Mouse (Mus musculus) embryonic facial prominence, embryonic 13.5 days (tissue): ENCODE measurements at regions not wholly inside any gene's neighbourhood (a gene's known extent, or its start where the extent isn't known, plus 50 kb on each side); places are given as distances from the start of the nearest gene placed in this dataset.
A peak's percentile ranks its signal among the peaks of the same experiment; 100 is the strongest.

Experiments used
- ATAC-seq: fragments of 200-750 bp; cut with Nextera tagmentation; 2 replicates; pipeline ENCODE4 v1.8.0; 2017; ENCODE audit warnings: low read depth; ENCODE audit not compliant: insufficient number of reproducible peaks, insufficient read depth, low FRiP score, low TSS enrichment
- H3K27ac ChIP-seq: fragments of 300-500 bp; sonication (generic); 2 replicates; pipeline ENCODE4 v1.5.1; 2015; ENCODE audit warnings: moderate library complexity, mild to moderate bottlenecking, inconsistent platforms
- H3K27me3 ChIP-seq: fragments of 300-500 bp; sonication (generic); 2 replicates; pipeline ENCODE4 v1.6.1; 2015; ENCODE audit warnings: mild to moderate bottlenecking, inconsistent platforms
- H3K36me3 ChIP-seq: fragments of 300-500 bp; sonication (generic); 2 replicates; pipeline ENCODE4 v1.6.1; 2015; ENCODE audit warnings: mild to moderate bottlenecking, inconsistent platforms
- H3K4me1 ChIP-seq: fragments of 300-500 bp; sonication (generic); 2 replicates; pipeline ENCODE4 v1.6.1; 2015; ENCODE audit warnings: inconsistent platforms
- H3K4me2 ChIP-seq: fragments of 300-500 bp; sonication (generic); 2 replicates; pipeline ENCODE4 v1.6.1; 2015; ENCODE audit warnings: moderate library complexity, mild to moderate bottlenecking, inconsistent platforms
- H3K4me3 ChIP-seq: fragments of 300-500 bp; sonication (generic); 2 replicates; pipeline ENCODE4 v1.5.1; 2015; ENCODE audit warnings: mild to moderate bottlenecking, inconsistent platforms
- H3K9ac ChIP-seq: fragments of 300-500 bp; sonication (generic); 2 replicates; pipeline ENCODE4 v1.6.1; 2015; ENCODE audit warnings: mild to moderate bottlenecking, inconsistent platforms
- H3K9me3 ChIP-seq: fragments of 300-500 bp; sonication (generic); 2 replicates; pipeline ENCODE4 v1.6.1; 2016; ENCODE audit warnings: inconsistent platforms
- WGBS: fragments of 180-500 bp; shearing (Covaris S2); methylation state at CpG from one replicate; pipeline ENCODE4 v1.1.7; 2015; ENCODE audit warnings: mixed read lengths; 5-methylcytosine and 5-hydroxymethylcytosine counted together

DNA sequence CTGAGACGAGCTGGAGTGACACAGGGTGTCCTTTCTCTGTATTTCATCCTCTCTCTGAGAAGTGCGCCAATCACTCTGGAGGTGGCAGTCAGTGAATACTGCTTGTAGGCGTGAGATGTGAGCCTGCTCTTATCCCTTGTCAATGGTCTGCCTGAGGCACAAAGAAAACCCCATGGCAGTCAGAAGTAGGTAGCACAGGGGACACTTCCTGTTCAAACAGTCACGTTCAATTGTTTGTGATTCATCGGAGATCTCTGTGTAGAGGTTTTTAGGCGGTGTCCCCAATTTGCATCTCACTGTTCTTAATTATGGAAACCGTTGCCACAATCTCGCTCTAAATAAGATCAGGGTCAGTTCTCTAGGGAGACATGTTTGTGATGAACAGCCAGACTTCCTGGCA is 447.7 kb downstream of the Glrx3 start:
- ATAC-seq = no peak
- H3K27me3 ChIP-seq = no peaks in the 10 kb centered on the region; the same call in 1 of the 2 replicates
- 46% methylated on average over 8 of the region's 8 CpGs for WGBS
- H3K9me3 ChIP-seq = no peaks in the 10 kb centered on the region
- H3K4me3 ChIP-seq = no peak overlapping the region
- no peak overlapping the region for H3K27ac ChIP-seq
- H3K9ac ChIP-seq = no peak overlapping the region
- no peak overlapping the region for H3K4me2 ChIP-seq
- no peaks in the 10 kb centered on the region for H3K36me3 ChIP-seq
- peaks cover 12% of the 10 kb centered on the region for H3K4me1 ChIP-seq

DNA sequence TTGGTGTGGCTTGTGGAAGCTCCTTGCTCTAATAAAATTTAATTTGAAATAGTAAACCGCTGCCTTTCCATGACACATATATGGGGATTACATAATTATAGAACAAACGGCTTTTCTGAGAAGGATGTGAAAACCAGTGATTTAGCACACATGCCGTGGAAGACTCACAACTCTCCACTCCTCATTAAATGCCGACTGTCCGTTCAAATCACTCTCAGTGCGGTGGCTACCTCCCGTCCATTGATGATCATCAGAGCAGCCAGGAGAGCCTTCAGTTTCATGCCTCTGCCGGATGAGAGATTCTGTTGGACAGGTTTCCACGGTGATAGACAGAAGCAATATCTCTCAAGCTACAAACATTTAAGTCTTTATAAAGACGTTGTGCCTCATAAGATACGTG is 451.3 kb downstream of the Glrx3 start:
- Histone ChIP-seq H3K27ac (no peak overlapping the region), H3K4me3 (no peak overlapping the region), H3K36me3 (no peaks in the 10 kb centered on the region), H3K27me3 (no peaks in the 10 kb centered on the region), H3K4me1 (0 out of 2 replicates have a peak, but pooled peaks cover 4% of the 10 kb centered on the region), H3K4me2 (no peak overlapping the region), H3K9ac (no peak overlapping the region), H3K9me3 (no peaks in the 10 kb centered on the region)
- WGBS = 81% methylated on average over 11 of the region's 11 CpGs
- ATAC-seq = no peak

DNA sequence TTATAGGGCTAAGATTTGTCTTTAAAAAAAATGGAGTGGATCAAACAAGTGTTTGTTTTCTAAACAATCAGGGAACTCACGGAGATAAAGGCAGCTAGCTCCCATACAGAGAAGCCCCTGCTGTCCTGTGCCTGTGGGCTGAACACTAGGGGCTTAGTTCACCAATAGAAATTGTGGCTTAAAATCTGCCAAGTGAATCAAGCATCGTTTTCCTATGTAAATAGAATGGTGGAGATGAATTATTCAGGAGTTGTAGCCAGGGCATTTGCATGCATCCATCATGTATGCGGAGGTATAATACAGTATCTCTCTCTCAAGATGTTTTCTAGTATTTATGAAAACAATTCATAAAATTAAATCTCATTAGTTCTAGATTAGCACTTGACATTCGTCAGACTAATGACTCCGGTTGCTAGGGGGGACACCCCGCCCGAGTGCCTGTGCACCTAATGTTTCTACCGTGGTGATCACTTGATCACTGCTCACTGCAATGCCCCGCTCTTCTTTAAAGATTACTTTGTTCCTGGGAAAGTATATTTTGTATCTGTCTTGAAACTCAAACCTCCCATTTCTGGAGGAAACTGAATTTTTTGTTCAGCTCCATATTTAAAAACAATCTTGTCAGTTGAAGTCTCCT is 469.1 kb downstream of the Glrx3 start:
- Histone ChIP-seq H3K4me3 (no peak overlapping the region), H3K27me3 (no peaks in the 10 kb centered on the region), H3K27ac (no peak overlapping the region), H3K9ac (no peak overlapping the region), H3K4me2 (no peak overlapping the region), H3K9me3 (no peaks in the 10 kb centered on the region), H3K4me1 (peaks cover 10% of the 10 kb centered on the region; the same call in 1 of the 2 replicates), H3K36me3 (no peaks in the 10 kb centered on the region)
- ATAC-seq = no peak
- WGBS = 65% methylated on average over 9 of the region's 9 CpGs

DNA sequence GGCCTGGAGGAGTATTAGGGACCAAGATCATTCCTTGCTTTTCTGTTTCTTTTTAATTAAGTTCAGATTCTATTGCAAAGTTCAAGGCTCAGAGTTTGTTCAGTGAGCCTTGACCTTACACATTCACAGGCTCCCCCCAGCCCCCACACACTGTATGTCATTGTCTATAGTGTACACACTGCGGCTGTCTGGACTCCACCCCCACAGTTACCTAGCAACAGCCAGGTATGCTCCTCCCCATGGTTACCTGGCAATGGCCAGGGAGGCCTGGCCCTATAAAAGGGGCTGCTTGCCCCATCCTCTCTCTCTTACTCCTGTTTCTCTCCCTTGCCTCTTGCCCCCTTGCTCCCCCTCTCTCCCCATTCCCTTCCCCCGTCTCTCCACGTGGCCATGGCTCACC is 472.0 kb downstream of the Glrx3 start:
- peaks cover 10% of the 10 kb centered on the region; the same call in 1 of the 2 replicates for H3K4me1 ChIP-seq
- 25% methylated on average over 3 of the region's 3 CpGs for WGBS
- no peaks in the 10 kb centered on the region for H3K36me3 ChIP-seq
- no peak for ATAC-seq
- H3K27ac ChIP-seq = no peak overlapping the region
- H3K9me3 ChIP-seq = no peaks in the 10 kb centered on the region
- no peak overlapping the region for H3K4me3 ChIP-seq
- H3K27me3 ChIP-seq = no peaks in the 10 kb centered on the region
- H3K9ac ChIP-seq = no peak overlapping the region
- H3K4me2 ChIP-seq = no peak overlapping the region

DNA sequence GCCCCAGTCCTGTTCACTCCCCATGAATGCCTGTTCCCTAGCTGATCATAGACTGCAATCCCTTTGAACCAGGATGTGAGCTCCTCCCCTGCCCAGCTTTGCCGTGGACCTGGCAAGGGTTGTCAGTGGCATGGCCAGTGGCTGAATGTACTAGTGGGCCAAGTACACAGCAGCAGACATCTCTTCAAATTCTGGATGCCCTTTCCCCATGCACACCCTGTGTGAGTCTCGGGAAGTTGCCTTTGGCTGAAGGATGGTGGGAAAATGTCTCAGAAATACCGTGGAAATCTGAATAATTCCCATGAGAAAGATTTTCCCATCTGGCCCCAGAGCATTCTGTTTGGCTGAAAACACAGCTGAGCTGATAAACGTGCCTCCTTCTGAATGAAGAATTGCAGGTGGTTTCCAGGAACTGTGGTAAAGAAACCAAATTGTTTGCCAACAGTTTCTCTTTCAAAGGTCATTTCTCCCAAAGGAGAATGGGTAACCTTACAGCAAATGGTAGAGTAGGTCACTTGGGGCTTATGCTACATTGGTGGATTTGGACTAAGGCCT is 476.2 kb downstream of the Glrx3 start:
- H3K4me1 ChIP-seq = peaks cover 10% of the 10 kb centered on the region; the same call in 1 of the 2 replicates
- H3K36me3 ChIP-seq = no peaks in the 10 kb centered on the region
- ATAC-seq = no peak
- no peak overlapping the region for H3K27ac ChIP-seq
- no peak overlapping the region for H3K9ac ChIP-seq
- WGBS = 67% methylated on average over 4 of the region's 4 CpGs
- no peak overlapping the region for H3K4me2 ChIP-seq
- H3K9me3 ChIP-seq = no peaks in the 10 kb centered on the region
- no peaks in the 10 kb centered on the region for H3K27me3 ChIP-seq
- no peak overlapping the region for H3K4me3 ChIP-seq

DNA sequence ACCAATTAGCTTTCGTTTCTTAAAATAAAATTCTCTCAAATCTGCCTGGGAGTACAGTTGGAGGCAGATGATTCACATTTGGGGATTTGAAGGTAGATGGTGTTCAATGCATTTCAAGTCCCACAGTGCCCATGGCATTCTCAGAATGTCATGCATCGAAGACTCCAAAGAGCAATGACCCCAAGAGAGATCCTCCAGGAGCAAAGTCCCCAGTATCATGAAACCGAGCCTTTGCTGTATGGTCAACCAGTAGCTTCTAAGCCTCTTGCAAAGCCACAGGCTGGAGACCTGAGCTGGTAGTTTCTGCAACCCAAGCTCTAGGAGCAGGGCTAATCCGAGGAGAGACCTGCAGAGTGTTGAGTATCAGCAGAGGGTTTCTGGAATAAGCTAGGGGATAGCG is 477.1 kb downstream of the Glrx3 start:
- no peak overlapping the region for H3K9ac ChIP-seq
- no peak for ATAC-seq
- no peaks in the 10 kb centered on the region for H3K27me3 ChIP-seq
- H3K36me3 ChIP-seq = no peaks in the 10 kb centered on the region
- H3K4me3 ChIP-seq = no peak overlapping the region
- H3K9me3 ChIP-seq = no peaks in the 10 kb centered on the region
- 89% methylated on average over 5 of the region's 5 CpGs for WGBS
- H3K4me1 ChIP-seq = peaks cover 4% of the 10 kb centered on the region; the same call in 1 of the 2 replicates
- H3K27ac ChIP-seq = no peak overlapping the region
- no peak overlapping the region for H3K4me2 ChIP-seq

DNA sequence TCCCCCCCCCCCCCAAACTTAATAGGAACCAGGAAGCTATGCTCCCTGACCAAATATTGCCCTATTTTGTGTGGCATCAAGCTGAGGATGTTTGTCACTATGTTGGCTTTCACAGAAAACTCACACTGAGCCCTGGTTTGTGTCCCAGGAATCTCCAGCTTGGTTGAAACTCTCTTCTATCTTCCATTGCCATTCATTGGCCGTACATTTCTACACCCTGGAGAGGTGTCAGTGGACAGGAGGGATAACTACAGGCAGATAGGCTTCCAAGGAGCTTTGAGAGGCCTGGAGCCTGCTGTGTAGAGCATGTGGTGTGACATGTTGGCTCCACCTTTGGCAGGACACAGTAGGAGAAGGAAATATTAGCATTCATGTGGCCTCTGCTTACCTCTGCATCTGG is 478.9 kb downstream of the Glrx3 start:
- Histone ChIP-seq H3K27ac (no peak overlapping the region), H3K9ac (no peak overlapping the region), H3K36me3 (no peaks in the 10 kb centered on the region), H3K9me3 (no peaks in the 10 kb centered on the region), H3K4me1 (no peaks in the 10 kb centered on the region), H3K4me2 (no peak overlapping the region), H3K4me3 (no peak overlapping the region), H3K27me3 (no peaks in the 10 kb centered on the region)
- no peak for ATAC-seq
- 78% methylated on average over 1 of the region's 1 CpGs for WGBS

DNA sequence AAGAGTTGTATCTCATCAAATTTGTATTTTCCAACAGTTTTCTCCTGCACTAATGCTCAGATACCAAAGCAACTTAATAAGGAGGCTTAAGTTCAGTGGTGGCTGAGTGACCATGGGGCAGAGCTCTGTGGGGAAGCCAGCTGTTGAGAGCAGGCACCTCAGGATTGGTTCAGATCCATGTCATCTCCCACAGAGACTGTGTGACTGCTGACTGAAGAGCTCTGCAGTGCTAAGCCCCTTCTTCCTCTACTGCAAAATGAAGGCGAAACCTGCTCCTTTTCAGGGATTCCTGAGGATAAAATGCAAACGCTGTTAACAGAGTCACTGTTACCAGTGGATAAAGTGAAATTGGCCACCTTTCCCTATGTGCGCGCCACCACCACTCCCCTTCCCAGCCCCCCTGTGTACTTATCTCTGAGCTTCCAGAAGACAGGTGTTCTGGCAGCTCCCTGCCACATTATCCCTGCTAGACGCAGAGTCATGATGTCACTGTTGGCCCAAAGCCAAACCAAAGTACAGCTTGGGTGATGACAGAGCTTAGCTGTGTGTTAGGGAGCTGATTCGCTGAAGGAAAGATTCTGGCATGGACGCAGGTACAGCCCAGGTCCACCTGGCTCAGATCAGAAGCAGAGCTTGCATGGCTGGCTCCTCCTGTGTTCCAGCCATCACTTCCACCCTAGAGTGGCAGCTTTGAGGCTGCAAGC is 472.9 kb downstream of the Tcerg1l start:
- no peaks in the 10 kb centered on the region for H3K27me3 ChIP-seq
- H3K4me3 ChIP-seq = no peak overlapping the region
- no peak overlapping the region for H3K4me2 ChIP-seq
- H3K9me3 ChIP-seq = no peaks in the 10 kb centered on the region
- WGBS = 53% methylated on average over 7 of the region's 7 CpGs
- H3K4me1 ChIP-seq = peaks cover 10% of the 10 kb centered on the region; the same call in 1 of the 2 replicates
- H3K27ac ChIP-seq = no peak overlapping the region
- no peak overlapping the region for H3K9ac ChIP-seq
- no peaks in the 10 kb centered on the region for H3K36me3 ChIP-seq
- peak; percentile 64 for ATAC-seq

DNA sequence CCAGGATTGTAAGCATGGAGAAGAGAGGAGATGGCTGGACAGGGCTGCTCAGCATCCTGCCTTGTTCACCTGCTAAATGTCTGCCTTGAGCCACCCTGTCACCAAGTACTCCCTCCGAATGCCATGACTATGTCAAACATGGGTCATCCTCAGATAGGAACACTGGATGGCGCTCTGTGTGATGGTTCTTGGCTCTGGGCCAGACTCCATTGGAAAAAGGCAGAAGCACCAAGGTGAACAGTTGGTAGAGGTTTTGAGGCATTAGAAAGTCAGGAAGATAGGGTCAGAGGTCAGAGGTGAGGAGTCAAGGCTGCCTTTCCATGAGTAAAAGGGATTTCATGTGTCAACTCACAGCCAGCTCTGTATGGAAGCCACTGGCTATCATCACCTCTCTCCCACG is 471.9 kb downstream of the Tcerg1l start:
- H3K4me3 ChIP-seq = no peak overlapping the region
- ATAC-seq = no peak
- no peaks in the 10 kb centered on the region for H3K9me3 ChIP-seq
- no peak overlapping the region for H3K4me2 ChIP-seq
- H3K4me1 ChIP-seq = peaks cover 18% of the 10 kb centered on the region
- no peaks in the 10 kb centered on the region for H3K36me3 ChIP-seq
- no peak overlapping the region for H3K27ac ChIP-seq
- WGBS = 81% methylated on average over 3 of the region's 3 CpGs
- no peak overlapping the region for H3K9ac ChIP-seq
- no peaks in the 10 kb centered on the region for H3K27me3 ChIP-seq

DNA sequence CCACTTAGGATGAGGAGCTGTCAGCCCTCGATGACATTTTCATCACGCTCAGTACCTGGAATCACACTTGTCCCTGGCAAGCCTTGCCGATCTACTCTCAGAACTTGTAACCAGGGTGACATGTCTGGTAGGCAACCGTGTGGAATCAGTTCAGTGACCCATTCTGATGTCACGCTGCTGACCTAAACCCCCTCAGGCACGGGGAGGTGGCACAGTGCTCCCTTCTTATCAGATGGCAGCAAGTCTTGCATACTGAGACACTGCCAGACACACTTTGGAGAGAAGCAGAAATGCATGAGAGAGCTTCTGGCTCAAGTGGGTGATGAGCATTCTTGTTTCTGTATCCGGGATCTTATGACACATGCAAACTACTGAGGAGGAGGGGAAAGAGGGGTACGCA is 470.2 kb downstream of the Tcerg1l start:
- Histone ChIP-seq H3K4me1 (peaks cover 18% of the 10 kb centered on the region), H3K27me3 (0 out of 2 replicates have a peak, but pooled peaks cover 4% of the 10 kb centered on the region), H3K9me3 (no peaks in the 10 kb centered on the region), H3K4me3 (no peak overlapping the region), H3K36me3 (no peaks in the 10 kb centered on the region), H3K4me2 (no peak overlapping the region), H3K27ac (no peak overlapping the region), H3K9ac (no peak overlapping the region)
- ATAC-seq = no peak
- WGBS = 60% methylated on average over 8 of the region's 8 CpGs

DNA sequence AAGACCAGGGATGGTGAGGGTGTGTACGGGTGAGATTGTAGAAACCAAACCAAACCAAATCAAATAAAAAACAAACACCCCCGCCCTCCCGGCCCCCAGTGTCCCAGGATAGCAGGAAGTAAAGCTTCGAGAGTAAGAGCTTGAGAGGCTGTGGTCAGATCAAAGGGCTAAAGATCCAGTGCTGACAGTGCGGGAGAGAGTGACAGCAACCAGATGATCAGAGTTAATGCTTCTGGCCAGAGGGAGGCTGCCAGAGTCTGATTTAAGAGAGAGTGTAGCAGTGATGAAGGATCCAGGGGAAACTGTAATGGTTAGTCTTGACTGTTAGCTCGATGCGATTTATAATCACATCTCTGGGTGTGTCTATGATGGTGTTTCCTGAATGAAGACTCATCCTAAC is 467.3 kb downstream of the Tcerg1l start:
- Histone ChIP-seq H3K4me1 (peaks cover 9% of the 10 kb centered on the region), H3K4me3 (no peak overlapping the region), H3K4me2 (no peak overlapping the region), H3K9ac (no peak overlapping the region), H3K36me3 (no peaks in the 10 kb centered on the region), H3K27me3 (0 out of 2 replicates have a peak, but pooled peaks cover 8% of the 10 kb centered on the region), H3K9me3 (no peaks in the 10 kb centered on the region), H3K27ac (no peak overlapping the region)
- no peak for ATAC-seq
- 31% methylated on average over 7 of the region's 7 CpGs for WGBS

DNA sequence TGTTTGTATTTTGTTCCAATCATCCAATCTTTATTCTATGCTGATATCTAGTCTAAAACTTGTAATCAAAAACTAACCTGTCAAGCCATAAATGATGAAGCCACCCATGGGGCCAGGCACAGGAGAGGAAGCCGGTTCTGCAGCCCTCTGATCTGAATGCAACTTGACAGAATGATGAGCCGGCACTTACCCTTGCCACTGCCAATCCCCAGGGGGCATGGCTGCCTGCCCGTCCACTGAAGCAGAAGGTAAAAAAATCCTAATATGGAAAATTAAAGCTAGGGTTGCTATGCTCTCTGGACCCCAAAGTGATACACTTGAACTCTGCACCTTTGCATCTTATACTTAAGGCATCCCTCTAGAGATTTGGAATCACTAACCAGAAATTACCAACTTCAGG is 461.6 kb downstream of the Tcerg1l start:
- Histone ChIP-seq H3K9me3 (no peaks in the 10 kb centered on the region), H3K4me3 (no peak overlapping the region), H3K9ac (no peak overlapping the region), H3K4me1 (no peaks in the 10 kb centered on the region), H3K27ac (no peak overlapping the region), H3K27me3 (0 out of 2 replicates have a peak, but pooled peaks cover 6% of the 10 kb centered on the region), H3K4me2 (no peak overlapping the region), H3K36me3 (no peaks in the 10 kb centered on the region)
- ATAC-seq = no peak
- WGBS = 28% methylated on average over 3 of the region's 3 CpGs
